16 mouse cellular contexts compared by ENCODE assay signal in genomic region chr19:6814366-6814765, GRCm38 (mm10). TPM values are rescaled to one million over a fixed set of nuclear protein-coding genes. Genes with fewer than 3 reads are reported as not detected.
A peak's percentile ranks its signal among the peaks of the same experiment; 100 is the strongest.
DNase-seq lines count a peak whose midpoint lies in the region; ATAC-seq and TF ChIP-seq lines count a peak whose summit lies in the region.
"Had no signal": no experiment of that assay in that cellular context is flagged by ENCODE, and none has a peak within 500 bp of the region (broad histone marks: within the 10 kb centered on the region; RNA-seq: fewer than 3 reads in every experiment).

No protein-coding gene starts in this region.

- H3K36me3 ChIP-seq in midbrain, embryonic 10.5 days: no peaks in the 10 kb centered on the region
- no peaks in the 10 kb centered on the region for H3K36me3 ChIP-seq in midbrain, embryonic 14.5 days (ENCODE audit: control insufficient read depth, insufficient read depth, low read length)
- H3K36me3 ChIP-seq in hindbrain, embryonic 12.5 days: no peaks in the 10 kb centered on the region
- H3K36me3 ChIP-seq: embryonic facial prominence, embryonic 13.5 days had no signal

- no peak for TF ChIP-seq POLR2A in cerebellum, adult 2 months (IDR thresholded peaks at IDR 0.05; ENCODE audit: borderline replicate concordance, insufficient read depth, low read length)

- H3K27me3 ChIP-seq in midbrain, embryonic 10.5 days (ENCODE audit: low read depth, poor library complexity, severe bottlenecking): no peaks in the 10 kb centered on the region
- H3K27me3 ChIP-seq in midbrain, embryonic 14.5 days (ENCODE audit: control insufficient read depth, insufficient read depth, low read length): no peaks in the 10 kb centered on the region
- no peaks in the 10 kb centered on the region; the same call in 1 of the 2 replicates for H3K27me3 ChIP-seq in hindbrain, embryonic 12.5 days
- H3K27me3 ChIP-seq in cerebellum, adult 2 months (ENCODE audit: control insufficient read depth, insufficient read depth, low read length): no peaks in the 10 kb centered on the region
- H3K27me3 ChIP-seq: embryonic facial prominence, embryonic 13.5 days had no signal

- H3K9me3 ChIP-seq in midbrain, embryonic 10.5 days (replicated peaks): no peaks in the 10 kb centered on the region
- H3K9me3 ChIP-seq in midbrain, embryonic 14.5 days (ENCODE audit: control insufficient read depth, low read length): no peaks in the 10 kb centered on the region
- no peaks in the 10 kb centered on the region for H3K9me3 ChIP-seq in hindbrain, embryonic 12.5 days (replicated peaks)
- H3K9me3 ChIP-seq: embryonic facial prominence, embryonic 13.5 days had no signal

- H3K27ac ChIP-seq in midbrain, embryonic 10.5 days (replicated peaks): peak overlapping the region; percentile 13; the same call in 1 of the 2 replicates
- H3K27ac ChIP-seq in midbrain, embryonic 14.5 days (replicated peaks; ENCODE audit: low read depth, low read length): no peak overlapping the region
- H3K27ac ChIP-seq in hindbrain, embryonic 12.5 days: peak overlapping the region; percentile 52
- H3K27ac ChIP-seq in cerebellum, adult 2 months (ENCODE audit: insufficient read depth, low read length): no peak overlapping the region
- H3K27ac ChIP-seq: embryonic facial prominence, embryonic 13.5 days; macrophage had no signal

- peaks cover 16% of the 10 kb centered on the region for H3K4me1 ChIP-seq in midbrain, embryonic 10.5 days
- no peaks in the 10 kb centered on the region for H3K4me1 ChIP-seq in midbrain, embryonic 14.5 days (ENCODE audit: control insufficient read depth, insufficient read depth, low read length)
- H3K4me1 ChIP-seq in hindbrain, embryonic 12.5 days: peaks cover 5% of the 10 kb centered on the region; the same call in 1 of the 2 replicates
- H3K4me1 ChIP-seq in cerebellum, adult 2 months (ENCODE audit: control insufficient read depth, insufficient read depth, low read length): no peaks in the 10 kb centered on the region
- H3K4me1 ChIP-seq: embryonic facial prominence, embryonic 13.5 days had no signal

- H3K4me2 ChIP-seq in midbrain, embryonic 14.5 days (ENCODE audit: low read length): no peak overlapping the region
- no peak overlapping the region for H3K4me2 ChIP-seq in hindbrain, embryonic 12.5 days (replicated peaks)
- H3K4me2 ChIP-seq: embryonic facial prominence, embryonic 13.5 days had no signal

- no peak overlapping the region for H3K9ac ChIP-seq in midbrain, embryonic 14.5 days (replicated peaks; ENCODE audit: low read length)
- H3K9ac ChIP-seq in hindbrain, embryonic 12.5 days: no peak overlapping the region
- H3K9ac ChIP-seq: embryonic facial prominence, embryonic 13.5 days had no signal

- TF ChIP-seq CTCF in cerebellum, adult 2 months (IDR thresholded peaks at IDR 0.05; ENCODE audit: borderline replicate concordance, insufficient read depth, low read depth, low read length): no peak

- ATAC-seq in midbrain, embryonic 14.5 days (ENCODE audit: low FRiP score, low TSS enrichment): no peak
- ATAC-seq in hindbrain, embryonic 12.5 days (ENCODE audit: low FRiP score): no peak; the same call in 1 of the 2 replicates
- ATAC-seq: intestine, embryonic 16.5 days had no signal

- WGBS in midbrain, embryonic 10.5 days: 70% methylated on average over 4 of the region's 4 CpGs
- 64% methylated on average over 4 of the region's 4 CpGs for WGBS in midbrain, embryonic 14.5 days
- WGBS in hindbrain, embryonic 12.5 days: 35% methylated on average over 4 of the region's 4 CpGs
- 70% methylated on average over 4 of the region's 4 CpGs for WGBS in cerebellum, adult 2 months

- DNase-seq in midbrain, embryonic 10.5 days (ENCODE audit: low spot score): no peak
- DNase-seq in midbrain, embryonic 14.5 days: no peak
- peak; percentile 55 for DNase-seq in embryo, embryonic 10 days (ENCODE audit: low spot score)
- DNase-seq in retina, embryonic 14.5 days (ENCODE audit: low spot score): peak; percentile 32
- no peak for DNase-seq in right cerebral cortex, postnatal 36 days (ENCODE audit: low spot score in 2 of 2)
- no peak for DNase-seq in cerebellum, adult 2 months
- DNase-seq: adrenal gland, adult 2 months; cerebellum, adult 9-10 months; heart, postnatal 10 days; kidney, postnatal 10 days; lung, adult 2 months; thymus, postnatal 4 days had no signal

- no peak overlapping the region for H3K4me3 ChIP-seq in midbrain, embryonic 10.5 days
- no peak overlapping the region for H3K4me3 ChIP-seq in midbrain, embryonic 14.5 days (replicated peaks; ENCODE audit: low read depth, low read length)
- H3K4me3 ChIP-seq in hindbrain, embryonic 12.5 days: no peak overlapping the region
- H3K4me3 ChIP-seq in cerebellum, adult 2 months (replicated peaks; ENCODE audit: insufficient read depth, low read depth, low read length): no peak overlapping the region
- H3K4me3 ChIP-seq: embryonic facial prominence, embryonic 13.5 days had no signal

RNA-seq across cellular contexts. Expression of gene Rps6ka4, which starts 26.1 kb away (rescaled TPM):
- polyA plus RNA-seq in midbrain, embryonic 10.5 days (2016; fragmentation: Nextera tagmentation; extraction: Ambion mirVana): 5.0 and 7.9 TPM in 2 replicates
- 6.0 and 6.8 TPM in 2 replicates for polyA plus RNA-seq in midbrain, embryonic 14.5 days (2014; fragmentation: Nextera tagmentation; extraction: Ambion mirVana)
- polyA plus RNA-seq in hindbrain, embryonic 12.5 days (2016; fragmentation: Nextera tagmentation; extraction: Ambion mirVana): 13.2 and 14.4 TPM in 2 replicates
- polyA plus RNA-seq in cerebellum, adult 2 months (2012; rRNA removed): 26.3 and 28.7 TPM in 2 replicates

RNA-seq across cellular contexts. Expression of gene Ccdc88b, which starts 43.6 kb away (rescaled TPM):
- 0.33 and 0.57 TPM in 2 replicates for polyA plus RNA-seq in midbrain, embryonic 10.5 days (2016; fragmentation: Nextera tagmentation; extraction: Ambion mirVana)
- polyA plus RNA-seq in midbrain, embryonic 14.5 days (2014; fragmentation: Nextera tagmentation; extraction: Ambion mirVana): 0.23 and 0.49 TPM in 2 replicates
- polyA plus RNA-seq in hindbrain, embryonic 12.5 days (2016; fragmentation: Nextera tagmentation; extraction: Ambion mirVana): 0.50 and 0.85 TPM in 2 replicates
- polyA plus RNA-seq in cerebellum, adult 2 months (2012; rRNA removed): 1.7 and 2.1 TPM in 2 replicates

Comparison
In these comparisons a context has a peak if more than half of its experiments do, and no peak if none do; other contexts are left out.
1. H3K27ac ChIP-seq: peak in midbrain, embryonic 10.5 days (single experiment) and hindbrain, embryonic 12.5 days (single experiment); none in midbrain, embryonic 14.5 days (single experiment) and cerebellum, adult 2 months (single experiment).
2. DNase-seq: peak in embryo, embryonic 10 days (single experiment) and retina, embryonic 14.5 days (single experiment); none in midbrain, embryonic 10.5 days (single experiment), midbrain, embryonic 14.5 days (single experiment), right cerebral cortex, postnatal 36 days (0 of 2) and cerebellum, adult 2 months (0 of 2).